Mouse (Mus musculus): Measurements from ENCODE around the gene Crebzf.

GRCm38 (mm10) chr7:90476313-90477245 lies 34.0 kb downstream of the Crebzf start, which contains the start of gene Dlg2:
- TF ChIP-seq CTCF (IDR thresholded peaks at IDR 0.05; ENCODE audit: extremely low read depth, insufficient read length, insufficient replicate concordance, low read depth, low read length) (no peak), POLR2A (IDR thresholded peaks at IDR 0.05; ENCODE audit: low read depth, low read length) (no peak)

Data from small intestine, adult 2 months (tissue).